Mouse (Mus musculus): ENCODE data around the gene Slit3. TPM values are rescaled to one million over a fixed set of nuclear protein-coding genes. Genes with fewer than 3 reads are reported as not detected.

Gene Slit3
- polyA plus RNA-seq, 1 experiment from 2014 or later, result 21.9 TPM

- 91% methylated on average over 10 of the region's 10 CpGs for WGBS
- DNase-seq (ENCODE audit: low spot score), result no peak
- H3K27ac ChIP-seq, result no peak overlapping the region
- H3K36me3 ChIP-seq, result peaks cover 25% of the 10 kb centered on the region
- no peaks in the 10 kb centered on the region for H3K9me3 ChIP-seq (replicated peaks)
- H3K27me3 ChIP-seq (ENCODE audit: low read depth, poor library complexity, severe bottlenecking), result no peaks in the 10 kb centered on the region
- H3K4me1 ChIP-seq, result peaks cover 11% of the 10 kb centered on the region
- H3K4me3 ChIP-seq, result no peak overlapping the region
These were observed 110.5 kb downstream of the Slit3 start for GRCm38 (mm10) chr11:35231361-35232090.

DNA sequence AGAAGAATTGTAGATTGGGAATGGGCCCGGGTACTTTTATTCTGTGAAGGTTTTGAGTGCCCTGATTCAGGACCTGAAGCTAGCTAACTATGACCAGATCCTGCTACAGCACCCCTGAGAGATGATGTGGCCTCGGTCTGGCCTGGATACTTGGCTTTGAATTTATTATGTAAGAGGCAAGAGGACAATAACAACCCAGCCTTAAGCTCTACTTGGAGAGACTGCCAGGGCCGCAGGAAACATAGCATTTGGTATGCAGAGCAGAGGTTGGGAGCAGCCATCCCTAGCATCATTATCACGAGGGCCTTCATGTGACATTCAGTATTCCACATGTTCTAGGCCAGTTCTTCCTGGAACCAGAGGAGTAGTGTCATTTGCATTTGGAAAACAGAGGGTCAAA lies 111.3 kb downstream of the Slit3 start:
- 91% methylated on average over 4 of the region's 4 CpGs for WGBS
- Histone ChIP-seq H3K27me3 (ENCODE audit: low read depth, poor library complexity, severe bottlenecking) (no peaks in the 10 kb centered on the region), H3K27ac (no peak overlapping the region)

GRCm38 (mm10) chr11:35241379-35241778 lies 120.4 kb downstream of the Slit3 start:
- H3K4me1 ChIP-seq, result peaks cover 36% of the 10 kb centered on the region
- H3K4me3 ChIP-seq, result no peak overlapping the region
- no peak for DNase-seq (ENCODE audit: low spot score)
- H3K27ac ChIP-seq, result no peak overlapping the region
- no peaks in the 10 kb centered on the region for H3K9me3 ChIP-seq (replicated peaks)
- peaks cover 20% of the 10 kb centered on the region for H3K36me3 ChIP-seq
- 94% methylated on average over 7 of the region's 7 CpGs for WGBS
- no peaks in the 10 kb centered on the region for H3K27me3 ChIP-seq (ENCODE audit: low read depth, poor library complexity, severe bottlenecking)

More for the DNA sequence above, 111.3 kb downstream of the Slit3 start:
- Histone ChIP-seq H3K9me3 (replicated peaks) (no peaks in the 10 kb centered on the region), H3K4me1 (peaks cover 6% of the 10 kb centered on the region), H3K4me3 (no peak overlapping the region), H3K36me3 (peaks cover 27% of the 10 kb centered on the region)
- DNase-seq (ENCODE audit: low spot score), result no peak

- Histone ChIP-seq H3K9me3 (replicated peaks) (no peaks in the 10 kb centered on the region), H3K4me1 (peaks cover 55% of the 10 kb centered on the region), H3K4me3 (no peak overlapping the region), H3K27ac (peak overlapping the region; percentile 58; the same call in 1 of the 2 replicates), H3K27me3 (ENCODE audit: low read depth, poor library complexity, severe bottlenecking) (no peaks in the 10 kb centered on the region), H3K36me3 (0 out of 2 replicates have a peak, but pooled peaks cover 4% of the 10 kb centered on the region)
- DNase-seq (ENCODE audit: low spot score), result no peak
- WGBS, result 47% methylated on average over 9 of the region's 9 CpGs
These were observed 122.6 kb downstream of the Slit3 start for GRCm38 (mm10) chr11:35243597-35243996.

GRCm38 (mm10) chr11:35244526-35244925 lies 123.5 kb downstream of the Slit3 start:
- no peak for DNase-seq (ENCODE audit: low spot score)
- 95% methylated on average over 7 of the region's 7 CpGs for WGBS
- no peaks in the 10 kb centered on the region for H3K27me3 ChIP-seq (ENCODE audit: low read depth, poor library complexity, severe bottlenecking)
- H3K27ac ChIP-seq, result no peak overlapping the region
- H3K4me3 ChIP-seq, result no peak overlapping the region
- 0 out of 2 replicates have a peak, but pooled peaks cover 4% of the 10 kb centered on the region for H3K36me3 ChIP-seq
- H3K9me3 ChIP-seq (replicated peaks), result no peaks in the 10 kb centered on the region
- peaks cover 59% of the 10 kb centered on the region for H3K4me1 ChIP-seq

- Histone ChIP-seq H3K36me3 (0 out of 2 replicates have a peak, but pooled peaks cover 3% of the 10 kb centered on the region), H3K4me3 (no peak overlapping the region), H3K4me1 (peaks cover 70% of the 10 kb centered on the region), H3K9me3 (replicated peaks) (no peaks in the 10 kb centered on the region), H3K27me3 (ENCODE audit: low read depth, poor library complexity, severe bottlenecking) (no peaks in the 10 kb centered on the region), H3K27ac (0 out of 2 replicates have a peak overlapping the region, but pooled peaks have one; percentile 40)
- DNase-seq (ENCODE audit: low spot score), result no peak
- whole genome bisulfite sequencing, result 78% methylated on average over 3 of the region's 3 CpGs
These were observed 125.6 kb downstream of the Slit3 start for GRCm38 (mm10) chr11:35246623-35247022.

DNA sequence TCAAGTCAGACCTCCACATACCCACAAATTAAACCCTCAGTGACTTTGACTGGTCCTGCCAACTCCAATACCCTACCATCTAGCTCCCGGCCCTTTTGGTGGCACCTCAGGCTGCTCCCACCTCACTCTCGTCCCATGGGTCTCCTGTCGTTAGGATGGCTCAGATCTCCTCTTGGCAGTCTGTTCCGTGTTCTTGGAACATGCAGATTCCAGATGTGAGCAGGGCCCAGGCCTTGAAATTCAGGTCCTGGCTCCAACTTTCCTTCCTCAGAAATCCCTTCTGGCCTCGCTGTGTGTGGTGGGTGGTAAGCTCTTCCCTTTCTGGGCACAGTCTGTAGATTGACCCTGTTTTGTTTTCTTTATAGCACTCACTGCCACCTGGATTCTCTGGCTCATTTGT lies 127.1 kb downstream of the Slit3 start:
- Histone ChIP-seq H3K36me3 (no peaks in the 10 kb centered on the region), H3K9me3 (replicated peaks) (no peaks in the 10 kb centered on the region), H3K27ac (peak overlapping the region; percentile 10; the same call in 1 of the 2 replicates), H3K27me3 (ENCODE audit: low read depth, poor library complexity, severe bottlenecking) (no peaks in the 10 kb centered on the region), H3K4me1 (peaks cover 63% of the 10 kb centered on the region), H3K4me3 (no peak overlapping the region)
- DNase-seq (ENCODE audit: low spot score), result no peak
- 72% methylated on average over 5 of the region's 5 CpGs for WGBS

GRCm38 (mm10) chr11:35250871-35251418 lies 129.9 kb downstream of the Slit3 start:
- Histone ChIP-seq H3K4me1 (peaks cover 48% of the 10 kb centered on the region), H3K4me3 (no peak overlapping the region), H3K27me3 (ENCODE audit: low read depth, poor library complexity, severe bottlenecking) (no peaks in the 10 kb centered on the region), H3K36me3 (0 out of 2 replicates have a peak, but pooled peaks cover 5% of the 10 kb centered on the region), H3K27ac (no peak overlapping the region), H3K9me3 (replicated peaks) (no peaks in the 10 kb centered on the region)
- DNase-seq (ENCODE audit: low spot score), result no peak
- WGBS, result 13% methylated on average over 4 of the region's 4 CpGs

- H3K4me3 ChIP-seq, result no peak overlapping the region
- no peaks in the 10 kb centered on the region for H3K9me3 ChIP-seq (replicated peaks)
- DNase-seq (ENCODE audit: low spot score), result no peak
- H3K27me3 ChIP-seq (ENCODE audit: low read depth, poor library complexity, severe bottlenecking), result no peaks in the 10 kb centered on the region
- 0 out of 2 replicates have a peak, but pooled peaks cover 5% of the 10 kb centered on the region for H3K36me3 ChIP-seq
- WGBS, result 82% methylated on average over 4 of the region's 4 CpGs
- peaks cover 50% of the 10 kb centered on the region for H3K4me1 ChIP-seq
- H3K27ac ChIP-seq, result 0 out of 2 replicates have a peak overlapping the region, but pooled peaks have one; percentile 2
These were observed 130.9 kb downstream of the Slit3 start for GRCm38 (mm10) chr11:35251910-35252309.

DNA sequence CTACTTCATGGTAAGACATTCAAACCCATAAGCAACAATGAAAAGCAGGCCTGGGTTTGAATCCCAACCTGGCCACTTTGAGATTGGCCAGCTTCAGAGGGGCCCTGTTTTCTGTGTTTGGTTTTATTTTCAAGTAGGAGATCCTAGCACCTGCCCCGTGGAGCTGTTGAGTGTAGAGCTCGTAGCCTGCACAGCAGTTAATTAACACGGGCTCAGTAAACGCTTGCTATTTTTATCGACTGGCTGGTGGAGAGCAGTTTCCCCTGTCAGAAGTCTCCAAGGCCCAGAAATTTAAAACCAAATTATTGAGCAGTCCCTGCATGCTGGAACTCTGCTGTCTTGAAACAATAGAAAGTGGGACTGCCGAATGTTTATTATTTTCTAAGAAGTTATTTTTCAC lies 136.3 kb downstream of the Slit3 start:
- H3K27me3 ChIP-seq (ENCODE audit: low read depth, poor library complexity, severe bottlenecking), result no peaks in the 10 kb centered on the region
- DNase-seq (ENCODE audit: low spot score), result no peak
- H3K4me1 ChIP-seq, result peaks cover 29% of the 10 kb centered on the region
- H3K9me3 ChIP-seq (replicated peaks), result no peaks in the 10 kb centered on the region
- H3K4me3 ChIP-seq, result no peak overlapping the region
- peaks cover 5% of the 10 kb centered on the region; the same call in 1 of the 2 replicates for H3K36me3 ChIP-seq
- peak overlapping the region; percentile 37; the same call in 1 of the 2 replicates for H3K27ac ChIP-seq
- WGBS, result 63% methylated on average over 6 of the region's 6 CpGs

GRCm38 (mm10) chr11:35261562-35262087 lies 140.6 kb downstream of the Slit3 start:
- WGBS, result 94% methylated on average over 10 of the region's 10 CpGs
- Histone ChIP-seq H3K27ac (no peak overlapping the region), H3K4me3 (no peak overlapping the region), H3K27me3 (ENCODE audit: low read depth, poor library complexity, severe bottlenecking) (no peaks in the 10 kb centered on the region), H3K9me3 (replicated peaks) (no peaks in the 10 kb centered on the region), H3K36me3 (no peaks in the 10 kb centered on the region; the same call in 1 of the 2 replicates), H3K4me1 (peaks cover 21% of the 10 kb centered on the region)
- no peak for DNase-seq (ENCODE audit: low spot score)

- Histone ChIP-seq H3K4me3 (no peak overlapping the region), H3K36me3 (no peaks in the 10 kb centered on the region; the same call in 1 of the 2 replicates), H3K27ac (no peak overlapping the region), H3K27me3 (ENCODE audit: low read depth, poor library complexity, severe bottlenecking) (no peaks in the 10 kb centered on the region), H3K9me3 (replicated peaks) (no peaks in the 10 kb centered on the region), H3K4me1 (peaks cover 13% of the 10 kb centered on the region)
- no peak for DNase-seq (ENCODE audit: low spot score)
- WGBS, result 84% methylated on average over 12 of the region's 12 CpGs
These were observed 141.4 kb downstream of the Slit3 start for GRCm38 (mm10) chr11:35262289-35262941.
